Comparison of ENCODE assay signal across 19 mouse cellular contexts in genomic region chr12:71046501-71046900, GRCm38 (mm10). TPM values are rescaled to one million over a fixed set of nuclear protein-coding genes. Genes with fewer than 3 reads are reported as not detected.
DNase-seq lines count a peak whose midpoint lies in the region; ATAC-seq lines count a peak whose summit lies in the region.
"Had no signal": no experiment of that assay in that cellular context is flagged by ENCODE, and none has a peak within 500 bp of the region (broad histone marks: within the 10 kb centered on the region; RNA-seq: fewer than 3 reads in every experiment).

No protein-coding gene starts in this region.

- DNase-seq in forebrain, embryonic 10.5 days (ENCODE audit: extremely low spot score, low spot score): no peak
- DNase-seq in hindbrain, embryonic 14.5 days (ENCODE audit: low spot score): no peak
- no peak for DNase-seq in midbrain, embryonic 11.5 days (ENCODE audit: low spot score, missing footprints)
- DNase-seq: adrenal gland, adult 2 months; adrenal gland, postnatal 25 days; cerebellum, adult 18-20 months; cerebellum, postnatal 14 days; embryo, embryonic 11 days; gastrocnemius, postnatal 10 days; heart, postnatal 10 days; heart, postnatal 4 days; kidney, adult 8-10 months had no signal

- no peaks in the 10 kb centered on the region for H3K9me3 ChIP-seq in forebrain, embryonic 15.5 days
- no peaks in the 10 kb centered on the region for H3K9me3 ChIP-seq in forebrain, embryonic 10.5 days
- H3K9me3 ChIP-seq in hindbrain, embryonic 14.5 days (ENCODE audit: control insufficient read depth, low read length): no peaks in the 10 kb centered on the region
- H3K9me3 ChIP-seq in hindbrain, embryonic 16.5 days (ENCODE audit: control insufficient read depth, low read length): no peaks in the 10 kb centered on the region
- no peaks in the 10 kb centered on the region for H3K9me3 ChIP-seq in midbrain, embryonic 15.5 days
- no peaks in the 10 kb centered on the region for H3K9me3 ChIP-seq in midbrain, embryonic 11.5 days (ENCODE audit: control insufficient read depth, low read length)
- H3K9me3 ChIP-seq: embryonic facial prominence, embryonic 15.5 days; forebrain, embryonic 12.5 days had no signal

- ATAC-seq in forebrain, embryonic 15.5 days (replicated peaks): no peak
- no peak for ATAC-seq in hindbrain, embryonic 14.5 days (ENCODE audit: low FRiP score)
- no peak for ATAC-seq in hindbrain, embryonic 16.5 days
- ATAC-seq in midbrain, embryonic 15.5 days (replicated peaks): no peak
- no peak for ATAC-seq in midbrain, embryonic 11.5 days (ENCODE audit: low FRiP score)
- ATAC-seq: intestine, postnatal 0 days had no signal

- H3K4me1 ChIP-seq in forebrain, embryonic 15.5 days: peaks cover 27% of the 10 kb centered on the region
- peaks cover 10% of the 10 kb centered on the region; the same call in 1 of the 2 replicates for H3K4me1 ChIP-seq in forebrain, embryonic 10.5 days
- H3K4me1 ChIP-seq in hindbrain, embryonic 14.5 days (replicated peaks; ENCODE audit: control insufficient read depth, insufficient read depth, low read length): peaks cover 8% of the 10 kb centered on the region
- peaks cover 13% of the 10 kb centered on the region for H3K4me1 ChIP-seq in hindbrain, embryonic 16.5 days (ENCODE audit: control insufficient read depth, insufficient read depth, low read depth, low read length)
- peaks cover 22% of the 10 kb centered on the region for H3K4me1 ChIP-seq in midbrain, embryonic 15.5 days
- peaks cover 8% of the 10 kb centered on the region for H3K4me1 ChIP-seq in midbrain, embryonic 11.5 days (ENCODE audit: control insufficient read depth, insufficient read depth, low read length)

- H3K27ac ChIP-seq in forebrain, embryonic 15.5 days (replicated peaks): peak overlapping the region; percentile 96
- H3K27ac ChIP-seq in forebrain, embryonic 10.5 days: no peak overlapping the region
- H3K27ac ChIP-seq in hindbrain, embryonic 14.5 days: peak overlapping the region; percentile 94
- H3K27ac ChIP-seq in hindbrain, embryonic 16.5 days (ENCODE audit: low read depth, low read length): no peak overlapping the region
- H3K27ac ChIP-seq in midbrain, embryonic 15.5 days: peak overlapping the region; percentile 93
- H3K27ac ChIP-seq in midbrain, embryonic 11.5 days (ENCODE audit: low read depth, low read length): no peak overlapping the region
- H3K27ac ChIP-seq: embryonic facial prominence, embryonic 15.5 days had no signal

- H3K36me3 ChIP-seq in forebrain, embryonic 15.5 days: peaks cover 10% of the 10 kb centered on the region
- peaks cover 57% of the 10 kb centered on the region for H3K36me3 ChIP-seq in forebrain, embryonic 10.5 days (replicated peaks)
- H3K36me3 ChIP-seq in hindbrain, embryonic 14.5 days (replicated peaks; ENCODE audit: control insufficient read depth, insufficient read depth): peaks cover 45% of the 10 kb centered on the region
- H3K36me3 ChIP-seq in hindbrain, embryonic 16.5 days (ENCODE audit: control insufficient read depth, insufficient read depth, low read length): peaks cover 11% of the 10 kb centered on the region
- peaks cover 7% of the 10 kb centered on the region for H3K36me3 ChIP-seq in midbrain, embryonic 15.5 days (replicated peaks)
- peaks cover 7% of the 10 kb centered on the region; the same call in 1 of the 2 replicates for H3K36me3 ChIP-seq in midbrain, embryonic 11.5 days (ENCODE audit: control insufficient read depth, insufficient read depth, low read length)

- H3K4me2 ChIP-seq in forebrain, embryonic 15.5 days (replicated peaks): no peak overlapping the region
- no peak overlapping the region for H3K4me2 ChIP-seq in hindbrain, embryonic 14.5 days (replicated peaks)
- H3K4me2 ChIP-seq in hindbrain, embryonic 16.5 days (ENCODE audit: low read length): no peak overlapping the region
- H3K4me2 ChIP-seq in midbrain, embryonic 15.5 days: no peak overlapping the region
- no peak overlapping the region for H3K4me2 ChIP-seq in midbrain, embryonic 11.5 days
- H3K4me2 ChIP-seq: embryonic facial prominence, embryonic 15.5 days; forebrain, embryonic 12.5 days had no signal

- H3K9ac ChIP-seq in forebrain, embryonic 15.5 days (replicated peaks): no peak overlapping the region
- H3K9ac ChIP-seq in hindbrain, embryonic 14.5 days: no peak overlapping the region
- H3K9ac ChIP-seq in hindbrain, embryonic 16.5 days (ENCODE audit: low read depth, low read length): no peak overlapping the region
- no peak overlapping the region for H3K9ac ChIP-seq in midbrain, embryonic 15.5 days
- H3K9ac ChIP-seq in midbrain, embryonic 11.5 days (ENCODE audit: low read length): no peak overlapping the region
- H3K9ac ChIP-seq: embryonic facial prominence, embryonic 15.5 days; forebrain, embryonic 12.5 days had no signal

- no peak overlapping the region for H3K4me3 ChIP-seq in forebrain, embryonic 15.5 days
- H3K4me3 ChIP-seq in forebrain, embryonic 10.5 days: no peak overlapping the region
- H3K4me3 ChIP-seq in hindbrain, embryonic 14.5 days (replicated peaks; ENCODE audit: low read length): no peak overlapping the region
- no peak overlapping the region for H3K4me3 ChIP-seq in hindbrain, embryonic 16.5 days (ENCODE audit: low read length)
- H3K4me3 ChIP-seq in midbrain, embryonic 15.5 days: no peak overlapping the region
- H3K4me3 ChIP-seq in midbrain, embryonic 11.5 days (ENCODE audit: low read depth, low read length): no peak overlapping the region
- H3K4me3 ChIP-seq: embryonic facial prominence, embryonic 15.5 days; erythroblast, embryonic 14.5 days; forebrain, embryonic 12.5 days had no signal

- WGBS in forebrain, embryonic 15.5 days: 98% methylated on average over 4 of the region's 4 CpGs
- 93% methylated on average over 4 of the region's 4 CpGs for WGBS in forebrain, embryonic 10.5 days
- 98% methylated on average over 4 of the region's 4 CpGs for WGBS in hindbrain, embryonic 14.5 days
- 97% methylated on average over 4 of the region's 4 CpGs for WGBS in hindbrain, embryonic 16.5 days
- WGBS in midbrain, embryonic 15.5 days: 98% methylated on average over 4 of the region's 4 CpGs
- 98% methylated on average over 4 of the region's 4 CpGs for WGBS in midbrain, embryonic 11.5 days

- no peaks in the 10 kb centered on the region for H3K27me3 ChIP-seq in forebrain, embryonic 15.5 days
- no peaks in the 10 kb centered on the region for H3K27me3 ChIP-seq in forebrain, embryonic 10.5 days (ENCODE audit: poor library complexity, severe bottlenecking)
- no peaks in the 10 kb centered on the region for H3K27me3 ChIP-seq in hindbrain, embryonic 14.5 days (ENCODE audit: control insufficient read depth, insufficient read depth, low read length)
- no peaks in the 10 kb centered on the region for H3K27me3 ChIP-seq in hindbrain, embryonic 16.5 days (replicated peaks; ENCODE audit: control insufficient read depth, insufficient read depth, low read length)
- H3K27me3 ChIP-seq in midbrain, embryonic 15.5 days (replicated peaks): no peaks in the 10 kb centered on the region
- no peaks in the 10 kb centered on the region for H3K27me3 ChIP-seq in midbrain, embryonic 11.5 days (ENCODE audit: control insufficient read depth, insufficient read depth, low read length)
- H3K27me3 ChIP-seq: embryonic facial prominence, embryonic 15.5 days; forebrain, embryonic 12.5 days had no signal

RNA-seq across cellular contexts. Expression of gene Arid4a, which starts 30.7 kb away (rescaled TPM):
- 50.3 and 57.1 TPM in 2 replicates for polyA plus RNA-seq in forebrain, embryonic 15.5 days (2015; fragmentation: Nextera tagmentation; extraction: Ambion mirVana)
- 22.7 and 28.3 TPM in 2 replicates for polyA plus RNA-seq in forebrain, embryonic 10.5 days (2016; fragmentation: Nextera tagmentation; extraction: Ambion mirVana)
- 36.9 and 39.1 TPM in 2 replicates for polyA plus RNA-seq in hindbrain, embryonic 14.5 days (2014; fragmentation: Nextera tagmentation; extraction: Ambion mirVana)
- polyA plus RNA-seq in hindbrain, embryonic 16.5 days (2015; fragmentation: Nextera tagmentation; extraction: Ambion mirVana): 41.4 and 41.7 TPM in 2 replicates
- 43.9 and 45.3 TPM in 2 replicates for polyA plus RNA-seq in midbrain, embryonic 15.5 days (2015; fragmentation: Nextera tagmentation; extraction: Ambion mirVana)
- polyA plus RNA-seq in midbrain, embryonic 11.5 days (2014; fragmentation: Nextera tagmentation; extraction: Ambion mirVana): 34.5 and 35.2 TPM in 2 replicates

Comparison
In these comparisons a context has a peak if more than half of its experiments do, and no peak if none do; other contexts are left out.
1. H3K27ac ChIP-seq: peak in forebrain, embryonic 15.5 days (single experiment), hindbrain, embryonic 14.5 days (single experiment) and midbrain, embryonic 15.5 days (single experiment); none in forebrain, embryonic 10.5 days (single experiment), hindbrain, embryonic 16.5 days (single experiment) and midbrain, embryonic 11.5 days (single experiment).